Mouse (Mus musculus) heart, adult 2 months (tissue): ENCODE data around the gene Spata16. TPM values are rescaled to one million over a fixed set of nuclear protein-coding genes. Genes with fewer than 3 reads are reported as not detected.

Experiments used
- DNase-seq, 2 experiments: peaks; one replicate each; pipeline ENCODE4 v3.0.0; 2021
- H3K27ac ChIP-seq: fragments of 200-600 bp; 2 replicates; pipeline ENCODE4 v1.8.1; 2022
- H3K27me3 ChIP-seq: fragments of 200-500 bp; 2 replicates; pipeline ENCODE4 v1.6.1; 2012; ENCODE audit warnings: mild to moderate bottlenecking, low read length, inconsistent platforms, mixed read lengths; ENCODE audit not compliant: control insufficient read depth, insufficient read depth
- H3K36me3 ChIP-seq: fragments of 200-500 bp; 2 replicates; pipeline ENCODE4 v1.6.1; 2012; ENCODE audit warnings: low read length, inconsistent platforms; ENCODE audit not compliant: control insufficient read depth, insufficient read depth
- H3K4me1 ChIP-seq: fragments of 200-500 bp; 2 replicates; pipeline ENCODE4 v1.6.1; 2011; ENCODE audit warnings: low read length; ENCODE audit not compliant: control insufficient read depth, insufficient read depth
- H3K4me3 ChIP-seq: fragments of 200-600 bp; 2 replicates; pipeline ENCODE4 v1.8.1; 2022
- H3K79me2 ChIP-seq: fragments of 200-500 bp; replicated peaks from 2 replicates; pipeline ENCODE4 v1.6.1; 2012; ENCODE audit warnings: mild to moderate bottlenecking, inconsistent platforms, low read length, moderate library complexity, mixed read lengths; ENCODE audit not compliant: control insufficient read depth, insufficient read depth
- H3K9ac ChIP-seq: fragments of 200-500 bp; 2 replicates; pipeline ENCODE4 v1.6.1; 2012; ENCODE audit warnings: low read depth, mild to moderate bottlenecking, control low read depth, inconsistent platforms, low read length, mixed read lengths
- CTCF ChIP-seq: fragments of 200-600 bp; IDR thresholded peaks from 2 replicates; pipeline ENCODE4 v1.8.1; 2022; ENCODE audit warnings: antibody characterized with exemption, mild to moderate bottlenecking, moderate library complexity
- EP300 ChIP-seq: fragments of 200-500 bp; IDR thresholded peaks from 2 replicates; pipeline ENCODE4 v1.6.1; 2011; ENCODE audit warnings: low read depth, low read length, control low read depth; ENCODE audit not compliant: insufficient read depth
- POLR2A ChIP-seq: fragments of 200-500 bp; IDR thresholded peaks from 2 replicates; pipeline ENCODE4 v1.6.1; 2011; ENCODE audit warnings: mild to moderate bottlenecking, low read depth, low read length, control low read depth; ENCODE audit not compliant: insufficient read depth
- WGBS: fragments of 180-500 bp; shearing (Covaris S2); methylation state at CpG from one replicate; pipeline ENCODE4 v1.1.7; 2018; 5-methylcytosine and 5-hydroxymethylcytosine counted together
- intact Hi-C: fragments of 180-260 bp; cut with DNase I; formaldehyde crosslinking; loops from one replicate; pipeline ENCODE4 v1.15.1; 2025
- polyA plus RNA-seq: library from polyadenylated mRNA; depleted of rRNA; stranded (reverse); fragments of >200 nt; gene quantifications from 2 replicates; pipeline ENCODE4 v1.2.3, GENCODE M21; 2012
- total RNA-seq, 2 experiments: library from RNA; stranded (reverse); gene quantifications; 2 replicates each; pipeline ENCODE4 v1.2.3; 2021

Gene Spata16
- total and polyA plus RNA-seq, 3 experiments, result not detected

- no peak overlapping the region for H3K9ac ChIP-seq
- intact Hi-C loops, result no loop called here
- no peaks in the 10 kb centered on the region for H3K36me3 ChIP-seq
- TF ChIP-seq POLR2A (no peak), EP300 (no peak), CTCF (no peak)
- no peak overlapping the region for H3K27ac ChIP-seq
- no peaks in the 10 kb centered on the region for H3K27me3 ChIP-seq
- no peaks in the 10 kb centered on the region for H3K4me1 ChIP-seq
- 50% methylated on average over 2 of the region's 2 CpGs for WGBS
- no peaks in the 10 kb centered on the region for H3K79me2 ChIP-seq
- no peak overlapping the region for H3K4me3 ChIP-seq
- no peak for DNase-seq
Measured at GRCm38 (mm10) chr3:26750492-26750891, 113.1 kb downstream of the Spata16 start.

GRCm38 (mm10) chr3:26752441-26752840 is 115.0 kb downstream of the Spata16 start:
- TF ChIP-seq EP300 (no peak), CTCF (no peak), POLR2A (no peak)
- Histone ChIP-seq H3K27me3 (no peaks in the 10 kb centered on the region), H3K4me1 (no peaks in the 10 kb centered on the region), H3K79me2 (no peaks in the 10 kb centered on the region), H3K4me3 (no peak overlapping the region), H3K36me3 (no peaks in the 10 kb centered on the region), H3K9ac (no peak overlapping the region), H3K27ac (no peak overlapping the region)
- 77% methylated on average over 6 of the region's 6 CpGs for WGBS
- intact Hi-C loops, result no loop called here
- DNase-seq, result no peak

DNA sequence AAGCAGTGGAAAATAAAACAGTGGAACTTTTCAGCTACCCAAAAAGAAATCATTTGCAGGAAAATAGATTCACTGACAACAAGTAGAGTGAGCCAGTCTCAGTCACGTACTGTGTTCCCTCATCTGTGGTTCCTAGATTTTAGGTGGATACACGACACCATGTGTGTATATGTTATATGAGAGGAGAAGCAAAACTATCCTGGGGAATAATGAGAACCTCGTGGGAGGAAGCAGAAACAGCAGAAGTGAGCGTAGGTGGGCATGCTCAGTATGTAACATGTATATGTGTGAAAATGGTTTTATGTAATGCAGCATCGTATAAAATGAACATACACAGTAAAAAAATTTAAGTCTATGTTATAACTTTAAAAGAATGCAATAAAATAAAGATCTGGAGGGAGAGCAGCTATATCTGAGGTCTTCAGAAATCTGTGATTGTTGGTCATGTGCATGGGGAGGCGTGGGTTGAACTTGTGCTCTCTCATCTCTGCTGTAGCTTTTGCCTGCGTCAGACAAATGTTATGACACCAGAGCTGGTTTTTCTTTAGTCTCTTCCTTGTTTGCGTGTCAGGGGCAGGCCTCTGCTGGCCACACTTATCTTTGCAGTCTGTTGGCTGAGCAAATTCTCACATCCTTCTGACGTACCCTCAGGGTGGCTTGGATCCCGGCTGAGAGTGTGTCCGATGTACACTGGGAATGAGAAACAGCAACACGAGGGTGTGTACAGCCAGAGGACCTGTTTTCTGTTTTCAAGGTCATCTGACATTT is 156.1 kb downstream of the Spata16 start:
- DNase-seq, result no peak
- TF ChIP-seq EP300 (no peak), CTCF (no peak), POLR2A (no peak)
- H3K4me1 ChIP-seq, result no peaks in the 10 kb centered on the region
- H3K79me2 ChIP-seq, result no peaks in the 10 kb centered on the region
- WGBS, result 69% methylated on average over 12 of the region's 12 CpGs
- intact Hi-C loops, result no loop called here
- no peaks in the 10 kb centered on the region for H3K27me3 ChIP-seq
- H3K36me3 ChIP-seq, result no peaks in the 10 kb centered on the region
- H3K4me3 ChIP-seq, result no peak overlapping the region
- no peak overlapping the region for H3K9ac ChIP-seq
- H3K27ac ChIP-seq, result no peak overlapping the region

DNA sequence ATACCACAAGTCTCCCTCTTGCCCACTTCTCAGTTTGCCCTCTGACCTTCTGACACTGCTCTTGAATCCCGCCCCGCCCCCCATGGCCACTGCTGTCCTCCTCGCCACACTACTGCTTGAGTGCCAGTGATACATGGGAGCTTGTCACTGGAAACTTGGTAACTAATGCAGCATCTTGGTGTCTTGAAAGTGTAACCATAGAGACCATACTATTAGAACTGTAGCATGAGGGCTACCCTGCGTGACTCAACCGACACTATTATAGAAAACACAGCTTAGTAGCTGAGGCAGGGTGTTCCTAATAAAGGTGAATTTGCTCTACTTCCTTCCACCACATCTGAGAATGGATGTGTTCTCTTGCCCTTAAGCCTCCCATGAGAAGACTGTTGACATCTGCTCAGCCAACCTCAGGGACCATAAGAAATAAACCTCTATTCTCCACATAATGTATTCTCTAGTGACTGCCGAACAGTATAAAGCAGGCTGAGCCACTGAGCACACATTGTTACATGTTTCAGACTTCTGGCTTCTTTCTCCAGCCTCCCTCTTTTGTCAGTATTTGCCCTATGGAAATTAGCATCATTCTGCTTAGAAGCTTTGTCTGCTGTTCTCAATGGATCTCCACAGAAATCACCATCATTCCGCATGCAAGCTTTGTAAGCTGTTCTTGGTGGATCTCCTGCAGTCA is 158.6 kb downstream of the Spata16 start:
- no peaks in the 10 kb centered on the region for H3K36me3 ChIP-seq
- no peak overlapping the region for H3K9ac ChIP-seq
- TF ChIP-seq POLR2A (no peak), CTCF (no peak), EP300 (no peak)
- H3K4me3 ChIP-seq, result no peak overlapping the region
- intact Hi-C loops, result no loop called here
- WGBS, result 89% methylated on average over 7 of the region's 7 CpGs
- no peaks in the 10 kb centered on the region for H3K4me1 ChIP-seq
- H3K27ac ChIP-seq, result no peak overlapping the region
- no peaks in the 10 kb centered on the region for H3K27me3 ChIP-seq
- DNase-seq, result no peak
- no peaks in the 10 kb centered on the region for H3K79me2 ChIP-seq

GRCm38 (mm10) chr3:26796954-26797353 is 159.5 kb downstream of the Spata16 start:
- H3K9ac ChIP-seq, result no peak overlapping the region
- intact Hi-C loops, result no loop called here
- DNase-seq, result no peak
- no peak overlapping the region for H3K4me3 ChIP-seq
- H3K36me3 ChIP-seq, result no peaks in the 10 kb centered on the region
- H3K4me1 ChIP-seq, result no peaks in the 10 kb centered on the region
- no peak overlapping the region for H3K27ac ChIP-seq
- no peaks in the 10 kb centered on the region for H3K27me3 ChIP-seq
- 74% methylated on average over 1 of the region's 1 CpGs for WGBS
- TF ChIP-seq POLR2A (no peak), CTCF (no peak), EP300 (no peak)
- H3K79me2 ChIP-seq, result no peaks in the 10 kb centered on the region

DNA sequence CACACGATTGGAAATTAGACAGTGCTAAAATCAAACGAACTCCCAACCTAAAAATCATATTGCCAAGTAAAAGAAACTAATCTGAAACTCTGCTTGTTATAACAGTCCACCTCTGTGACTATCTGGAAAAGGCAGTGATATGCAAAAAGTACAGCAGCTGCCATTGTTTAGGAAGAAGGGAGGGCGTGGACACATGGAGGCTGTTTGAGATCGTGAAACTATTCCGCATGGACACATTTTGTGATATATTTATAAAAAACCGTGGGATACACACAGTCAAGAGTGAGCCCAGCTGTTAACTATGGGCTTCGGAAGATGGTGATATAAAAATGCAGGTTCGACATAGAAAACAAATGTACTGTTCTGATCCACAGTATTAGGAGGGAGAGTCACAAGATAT is 176.9 kb downstream of the Spata16 start:
- no peaks in the 10 kb centered on the region for H3K36me3 ChIP-seq
- DNase-seq, result no peak
- no peaks in the 10 kb centered on the region for H3K27me3 ChIP-seq
- no peak overlapping the region for H3K9ac ChIP-seq
- no peak overlapping the region for H3K4me3 ChIP-seq
- H3K79me2 ChIP-seq, result no peaks in the 10 kb centered on the region
- H3K4me1 ChIP-seq, result no peaks in the 10 kb centered on the region
- TF ChIP-seq EP300 (no peak), POLR2A (no peak), CTCF (no peak)
- WGBS, result 61% methylated on average over 8 of the region's 8 CpGs
- no peak overlapping the region for H3K27ac ChIP-seq
- intact Hi-C loops, result no loop called here
